11 mouse cellular contexts compared by ENCODE assay signal in the genomic region with DNA sequence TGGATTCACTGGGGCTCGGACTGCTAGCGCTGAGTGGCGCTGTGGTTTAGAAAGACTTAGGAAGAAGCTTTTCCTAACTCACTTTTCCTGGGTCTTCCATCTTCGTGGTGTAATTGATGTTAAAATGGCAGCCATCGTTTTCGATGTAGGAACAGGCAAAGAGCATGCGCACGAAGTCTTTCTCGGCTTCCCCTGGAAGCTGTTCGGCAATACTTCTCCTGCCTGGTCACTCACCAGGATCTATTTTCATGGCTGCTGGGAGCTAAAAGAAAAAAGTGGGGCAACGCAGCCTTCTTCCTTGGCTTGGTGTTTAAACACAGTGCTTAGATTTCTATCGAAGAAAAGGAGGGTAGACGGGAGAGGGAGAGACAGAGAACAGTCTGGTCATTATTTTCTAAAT. TPM values are rescaled to one million over a fixed set of nuclear protein-coding genes. Genes with fewer than 3 reads are reported as not detected.
DNase-seq lines count a peak whose midpoint lies in the region; ATAC-seq and TF ChIP-seq lines count a peak whose summit lies in the region.
"Had no signal": no experiment of that assay in that cellular context is flagged by ENCODE, and none has a peak within 500 bp of the region (broad histone marks: within the 10 kb centered on the region; RNA-seq: fewer than 3 reads in every experiment).

No protein-coding gene starts in this region.

- no peaks in the 10 kb centered on the region for H3K9me3 ChIP-seq in heart, embryonic 14.5 days (ENCODE audit: control insufficient read depth, low read length)
- H3K9me3 ChIP-seq in midbrain, postnatal 0 days (ENCODE audit: low read length), result no peaks in the 10 kb centered on the region
- H3K9me3 ChIP-seq in midbrain, embryonic 13.5 days, result no peaks in the 10 kb centered on the region
- H3K9me3 ChIP-seq in heart, embryonic 16.5 days (replicated peaks; ENCODE audit: control insufficient read depth, low read length), result no peaks in the 10 kb centered on the region
- no peaks in the 10 kb centered on the region for H3K9me3 ChIP-seq in stomach, embryonic 15.5 days
- H3K9me3 ChIP-seq: limb, embryonic 12.5 days had no signal

- peaks cover 10 to 12% of the 10 kb centered on the region in 2 experiments for H3K4me1 ChIP-seq in heart, embryonic 14.5 days (ENCODE audit: control insufficient read depth in 2 of 2, insufficient read depth in 2 of 2, low read length in 2 of 2)
- H3K4me1 ChIP-seq in midbrain, postnatal 0 days (ENCODE audit: insufficient read depth, low read length), result no peaks in the 10 kb centered on the region
- H3K4me1 ChIP-seq in midbrain, embryonic 13.5 days (replicated peaks), result no peaks in the 10 kb centered on the region
- H3K4me1 ChIP-seq in heart, embryonic 16.5 days (ENCODE audit: control insufficient read depth, insufficient read depth, low read length), result peaks cover 10% of the 10 kb centered on the region
- no peaks in the 10 kb centered on the region; the same call in 1 of the 2 replicates for H3K4me1 ChIP-seq in stomach, embryonic 15.5 days
- H3K4me1 ChIP-seq: limb, embryonic 12.5 days had no signal

- no peak for TF ChIP-seq CTCF in midbrain, postnatal 0 days (IDR thresholded peaks at IDR 0.05)

- WGBS in heart, embryonic 14.5 days, result 78% methylated on average over 13 of the region's 13 CpGs
- WGBS in midbrain, postnatal 0 days, result 84% methylated on average over 13 of the region's 13 CpGs
- 91% methylated on average over 13 of the region's 13 CpGs for WGBS in midbrain, embryonic 13.5 days
- 80% methylated on average over 13 of the region's 13 CpGs for WGBS in heart, embryonic 16.5 days
- 79% methylated on average over 13 of the region's 13 CpGs for WGBS in stomach, embryonic 15.5 days

- H3K9ac ChIP-seq in heart, embryonic 14.5 days (ENCODE audit: low read length), result peak overlapping the region; percentile 44
- H3K9ac ChIP-seq in midbrain, postnatal 0 days (replicated peaks; ENCODE audit: low read length, poor library complexity, severe bottlenecking), result no peak overlapping the region
- no peak overlapping the region for H3K9ac ChIP-seq in midbrain, embryonic 13.5 days (replicated peaks)
- peak overlapping the region; percentile 63 for H3K9ac ChIP-seq in heart, embryonic 16.5 days (ENCODE audit: low read length)
- no peak overlapping the region for H3K9ac ChIP-seq in stomach, embryonic 15.5 days
- H3K9ac ChIP-seq: limb, embryonic 12.5 days had no signal

- no peak for ATAC-seq in heart, embryonic 14.5 days (ENCODE audit: insufficient number of reproducible peaks, insufficient read depth, low FRiP score, low read depth)
- no peak for ATAC-seq in midbrain, postnatal 0 days (ENCODE audit: low FRiP score)
- no peak for ATAC-seq in midbrain, embryonic 13.5 days
- ATAC-seq in heart, embryonic 16.5 days (replicated peaks; ENCODE audit: extremely low read depth, insufficient read depth, low FRiP score), result no peak
- ATAC-seq in stomach, embryonic 15.5 days (ENCODE audit: insufficient read depth, low FRiP score, low read depth), result no peak
- ATAC-seq in monocyte, adult 5-6 weeks (replicated peaks; ENCODE audit: insufficient number of reproducible peaks, low FRiP score, low TSS enrichment, poor library complexity, severe bottlenecking), result no peak

- H3K4me3 ChIP-seq in heart, embryonic 14.5 days (ENCODE audit: control insufficient read depth in 1 of 2, insufficient read depth in 1 of 2, low read depth in 1 of 2, low read length in 2 of 2), result peak overlapping the region in 1 of 2 experiments; percentile 28; a peak in 2 of 4 replicates
- no peak overlapping the region for H3K4me3 ChIP-seq in midbrain, postnatal 0 days (ENCODE audit: low read depth, low read length)
- H3K4me3 ChIP-seq in midbrain, embryonic 13.5 days (replicated peaks), result no peak overlapping the region
- H3K4me3 ChIP-seq in heart, embryonic 16.5 days (ENCODE audit: low read length), result peak overlapping the region; percentile 40
- no peak overlapping the region for H3K4me3 ChIP-seq in stomach, embryonic 15.5 days (replicated peaks)
- H3K4me3 ChIP-seq: limb, embryonic 12.5 days; megakaryocyte, embryonic 14.5 days had no signal

- no peak for DNase-seq in heart, adult 9 months (ENCODE audit: low spot score in 2 of 2)
- DNase-seq in midbrain, postnatal 0 days (ENCODE audit: low spot score), result no peak
- DNase-seq in left cerebral cortex, adult 8-10 months (ENCODE audit: low spot score in 2 of 2), result no peak
- DNase-seq: adrenal gland, adult 8-10 months had no signal

- H3K27ac ChIP-seq in heart, embryonic 14.5 days (replicated peaks in 1 of 2; ENCODE audit: control insufficient read depth in 1 of 2, insufficient read depth in 1 of 2, low read depth in 2 of 2, low read length in 2 of 2), result peak overlapping the region; percentile 5 to 43; a peak in 2 of 4 replicates
- H3K27ac ChIP-seq in midbrain, postnatal 0 days (ENCODE audit: low read depth, low read length), result no peak overlapping the region
- H3K27ac ChIP-seq in midbrain, embryonic 13.5 days, result no peak overlapping the region
- peak overlapping the region; percentile 75; the same call in 1 of the 2 replicates for H3K27ac ChIP-seq in heart, embryonic 16.5 days (ENCODE audit: low read length)
- no peak overlapping the region for H3K27ac ChIP-seq in stomach, embryonic 15.5 days
- H3K27ac ChIP-seq: limb, embryonic 12.5 days had no signal

- no peaks in the 10 kb centered on the region for H3K36me3 ChIP-seq in heart, embryonic 14.5 days (ENCODE audit: control insufficient read depth, insufficient read depth, low read length)
- H3K36me3 ChIP-seq in midbrain, postnatal 0 days (ENCODE audit: insufficient read depth, low read length), result no peaks in the 10 kb centered on the region
- H3K36me3 ChIP-seq in midbrain, embryonic 13.5 days, result no peaks in the 10 kb centered on the region
- no peaks in the 10 kb centered on the region for H3K36me3 ChIP-seq in heart, embryonic 16.5 days (ENCODE audit: control insufficient read depth, insufficient read depth)
- no peaks in the 10 kb centered on the region for H3K36me3 ChIP-seq in stomach, embryonic 15.5 days
- H3K36me3 ChIP-seq: limb, embryonic 12.5 days had no signal

- no peaks in the 10 kb centered on the region for H3K27me3 ChIP-seq in heart, embryonic 14.5 days (ENCODE audit: control insufficient read depth, insufficient read depth, low read length)
- H3K27me3 ChIP-seq in midbrain, postnatal 0 days (ENCODE audit: insufficient read depth, low read length), result no peaks in the 10 kb centered on the region
- no peaks in the 10 kb centered on the region for H3K27me3 ChIP-seq in midbrain, embryonic 13.5 days
- no peaks in the 10 kb centered on the region for H3K27me3 ChIP-seq in heart, embryonic 16.5 days (ENCODE audit: control insufficient read depth, insufficient read depth, low read length)
- H3K27me3 ChIP-seq in stomach, embryonic 15.5 days (replicated peaks), result no peaks in the 10 kb centered on the region
- H3K27me3 ChIP-seq: limb, embryonic 12.5 days; megakaryocyte, embryonic 14.5 days had no signal

- peak overlapping the region; percentile 65 for H3K4me2 ChIP-seq in heart, embryonic 14.5 days (ENCODE audit: low read length)
- H3K4me2 ChIP-seq in midbrain, postnatal 0 days (ENCODE audit: low read depth, low read length, poor library complexity, severe bottlenecking), result 0 out of 2 replicates have a peak overlapping the region, but pooled peaks have one; percentile 4
- H3K4me2 ChIP-seq in midbrain, embryonic 13.5 days (replicated peaks), result no peak overlapping the region
- peak overlapping the region; percentile 66 for H3K4me2 ChIP-seq in heart, embryonic 16.5 days (ENCODE audit: low read depth, low read length)
- 0 out of 2 replicates have a peak overlapping the region, but pooled peaks have one; percentile 14 for H3K4me2 ChIP-seq in stomach, embryonic 15.5 days
- H3K4me2 ChIP-seq: limb, embryonic 12.5 days had no signal

RNA-seq across cellular contexts. Expression of a gene that starts 42.3 kb away (rescaled TPM):
- polyA plus RNA-seq in heart, embryonic 14.5 days (2014; fragmentation: Nextera tagmentation; extraction: Ambion mirVana), result 65.3 and 67.0 TPM in 2 replicates
- total RNA-seq in midbrain, postnatal 0 days (2014; rRNA removed), result 20.6 and 29.2 TPM in 2 replicates
- polyA plus RNA-seq in midbrain, postnatal 0 days (2015; fragmentation: Nextera tagmentation; extraction: Ambion mirVana), result 13.9 and 15.4 TPM in 2 replicates
- polyA plus RNA-seq in midbrain, embryonic 13.5 days (2015; fragmentation: Nextera tagmentation; extraction: Ambion mirVana), result 21.9 and 23.6 TPM in 2 replicates
- polyA plus RNA-seq in heart, embryonic 16.5 days (2015; fragmentation: Nextera tagmentation; extraction: Ambion mirVana), result 65.7 and 66.8 TPM in 2 replicates
- polyA plus RNA-seq in stomach, embryonic 15.5 days (2015; fragmentation: Nextera tagmentation; extraction: Ambion mirVana), result 68.1 and 72.2 TPM in 2 replicates
- total RNA-seq in monocyte, adult 5-6 weeks (2017), result 61.8 to 169 TPM (median 72.5 TPM) in 3 replicates
- total RNA-seq in left cerebral cortex, adult 8-10 months (2022), result 10 to 100 TPM; 69.4 to 88.4 (median 77.1) TPM

RNA-seq across cellular contexts. Expression of a gene that starts 52.6 kb away (rescaled TPM):
- 6.6 and 7.6 TPM in 2 replicates for polyA plus RNA-seq in heart, embryonic 14.5 days (2014; fragmentation: Nextera tagmentation; extraction: Ambion mirVana)
- total RNA-seq in midbrain, postnatal 0 days (2014; rRNA removed), result 1.8 and 7.8 TPM in 2 replicates
- polyA plus RNA-seq in midbrain, postnatal 0 days (2015; fragmentation: Nextera tagmentation; extraction: Ambion mirVana), result 0.92 and 1.1 TPM in 2 replicates
- polyA plus RNA-seq in midbrain, embryonic 13.5 days (2015; fragmentation: Nextera tagmentation; extraction: Ambion mirVana), result 0.88 and 1.2 TPM in 2 replicates
- 6.2 and 7.8 TPM in 2 replicates for polyA plus RNA-seq in heart, embryonic 16.5 days (2015; fragmentation: Nextera tagmentation; extraction: Ambion mirVana)
- 5.4 and 6.1 TPM in 2 replicates for polyA plus RNA-seq in stomach, embryonic 15.5 days (2015; fragmentation: Nextera tagmentation; extraction: Ambion mirVana)
- 36.7 to 65.0 TPM (median 55.4 TPM) in 3 replicates for total RNA-seq in monocyte, adult 5-6 weeks (2017)
- total RNA-seq in left cerebral cortex, adult 8-10 months (2022), result under 1 TPM in 2 of 4 experiments, not detected in 2; 0.25 to 0.41 TPM

Comparison
In these comparisons a context has a peak if more than half of its experiments do, and no peak if none do; other contexts are left out.
1. H3K27ac ChIP-seq: peak in heart, embryonic 14.5 days (2 of 2) and heart, embryonic 16.5 days (single experiment); none in midbrain, postnatal 0 days (single experiment), midbrain, embryonic 13.5 days (single experiment) and stomach, embryonic 15.5 days (single experiment).
2. H3K9ac ChIP-seq: peak in heart, embryonic 14.5 days (single experiment) and heart, embryonic 16.5 days (single experiment); none in midbrain, postnatal 0 days (single experiment), midbrain, embryonic 13.5 days (single experiment) and stomach, embryonic 15.5 days (single experiment).